ENCODE assay signal across 7 mouse cellular contexts in the genomic region with DNA sequence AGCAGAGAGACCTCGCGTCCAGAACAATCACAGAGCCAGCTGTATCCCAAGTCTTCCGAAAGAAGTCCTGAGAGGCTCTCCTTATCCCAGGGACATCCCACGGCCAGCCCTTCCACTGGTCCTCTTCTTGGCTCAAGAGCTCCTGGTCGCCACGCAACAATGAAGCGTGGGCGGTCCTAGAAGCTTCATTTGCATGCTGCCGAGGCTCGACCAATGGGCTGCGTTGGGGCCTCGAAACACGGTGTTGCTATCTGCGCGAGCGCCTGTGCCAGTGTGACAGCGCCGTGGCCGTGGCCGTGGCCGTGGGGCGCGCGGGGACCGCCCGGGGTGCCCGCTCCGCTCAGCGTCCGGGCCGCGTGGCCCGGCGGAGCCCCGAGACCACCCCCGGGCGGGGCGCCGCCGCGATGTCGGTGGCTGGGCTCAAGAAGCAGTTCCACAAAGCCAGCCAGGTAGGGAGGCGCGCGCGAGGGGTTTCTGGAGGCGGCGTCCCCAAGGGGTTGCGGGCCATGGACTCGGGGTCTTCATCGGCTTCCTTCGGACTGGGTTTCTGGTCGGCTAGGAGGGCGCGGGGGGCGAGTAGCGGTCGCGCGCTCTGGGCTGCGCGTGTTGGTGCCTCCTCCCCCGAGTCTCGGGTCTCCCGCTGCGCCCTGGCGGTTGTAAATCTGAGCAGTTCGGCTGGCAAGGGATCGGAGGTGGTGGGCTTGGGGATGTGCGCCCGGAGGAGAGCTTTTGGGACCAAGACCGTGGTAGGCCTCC. TPM values are rescaled to one million over a fixed set of nuclear protein-coding genes. Genes with fewer than 3 reads are reported as not detected.
A peak's percentile ranks its signal among the peaks of the same experiment; 100 is the strongest.
DNase-seq lines count a peak whose midpoint lies in the region; ATAC-seq and TF ChIP-seq lines count a peak whose summit lies in the region.

No protein-coding gene starts in this region.

- no peaks in the 10 kb centered on the region for H3K9me3 ChIP-seq in embryonic facial prominence, embryonic 13.5 days
- H3K9me3 ChIP-seq in midbrain, embryonic 11.5 days (ENCODE audit: control insufficient read depth, low read length) = no peaks in the 10 kb centered on the region

- 0 out of 2 replicates have a peak, but pooled peaks cover 5% of the 10 kb centered on the region for H3K27me3 ChIP-seq in embryonic facial prominence, embryonic 13.5 days
- peaks cover 3% of the 10 kb centered on the region for H3K27me3 ChIP-seq in kidney, adult 2 months (replicated peaks; ENCODE audit: control insufficient read depth, insufficient read depth, low read length)
- H3K27me3 ChIP-seq in midbrain, embryonic 11.5 days (ENCODE audit: control insufficient read depth, insufficient read depth, low read length) = no peaks in the 10 kb centered on the region
- peaks cover 4% of the 10 kb centered on the region; the same call in 1 of the 2 replicates for H3K27me3 ChIP-seq in small intestine, adult 2 months (ENCODE audit: control insufficient read depth, insufficient read depth, low read length)

- DNase-seq in brain, embryonic 14.5 days (ENCODE audit: low read depth) = peak; percentile 96
- DNase-seq in heart, adult 9 months (ENCODE audit: low spot score in 2 of 2) = peak; percentile 53 to 57
- DNase-seq in kidney, adult 2 months = peak; percentile 76
- peak; percentile 85 for DNase-seq in left cerebral cortex, postnatal 4 days
- DNase-seq in midbrain, embryonic 11.5 days (ENCODE audit: low spot score, missing footprints) = peak; percentile 95

- no peaks in the 10 kb centered on the region for H3K36me3 ChIP-seq in embryonic facial prominence, embryonic 13.5 days
- H3K36me3 ChIP-seq in kidney, adult 2 months (ENCODE audit: control insufficient read depth, insufficient read depth, low read length) = no peaks in the 10 kb centered on the region
- no peaks in the 10 kb centered on the region for H3K36me3 ChIP-seq in midbrain, embryonic 11.5 days (ENCODE audit: control insufficient read depth, insufficient read depth, low read length)
- no peaks in the 10 kb centered on the region for H3K36me3 ChIP-seq in small intestine, adult 2 months (ENCODE audit: control insufficient read depth, insufficient read depth, low read length)

- TF ChIP-seq CTCF in brain, embryonic 14.5 days (IDR thresholded peaks at IDR 0.05; ENCODE audit: borderline replicate concordance, extremely low read depth, insufficient read depth, insufficient read length) = 0 out of 2 replicates have a peak, but pooled peaks have one; percentile 2
- no peak for TF ChIP-seq CTCF in kidney, adult 2 months (conservative IDR thresholded peaks at IDR 0.05; ENCODE audit: insufficient read depth, insufficient read length, low read depth, low read length)
- no peak for TF ChIP-seq CTCF in small intestine, adult 2 months (IDR thresholded peaks at IDR 0.05; ENCODE audit: extremely low read depth, insufficient read length, insufficient replicate concordance, low read depth, low read length)

- H3K27ac ChIP-seq in embryonic facial prominence, embryonic 13.5 days = peak overlapping the region; percentile 33
- no peak overlapping the region for H3K27ac ChIP-seq in kidney, adult 2 months (ENCODE audit: insufficient read depth, low read depth, low read length)
- H3K27ac ChIP-seq in midbrain, embryonic 11.5 days (ENCODE audit: low read depth, low read length) = no peak overlapping the region
- H3K27ac ChIP-seq in small intestine, adult 2 months (ENCODE audit: insufficient read depth, low read depth, low read length) = no peak overlapping the region

- H3K4me2 ChIP-seq in embryonic facial prominence, embryonic 13.5 days = peak overlapping the region; percentile 89
- peak overlapping the region; percentile 92 for H3K4me2 ChIP-seq in midbrain, embryonic 11.5 days

- H3K4me3 ChIP-seq in embryonic facial prominence, embryonic 13.5 days = peak overlapping the region; percentile 72
- H3K4me3 ChIP-seq in kidney, adult 2 months (ENCODE audit: insufficient read depth, low read depth, low read length) = peak overlapping the region; percentile 22; the same call in 1 of the 2 replicates
- peak overlapping the region; percentile 72 for H3K4me3 ChIP-seq in midbrain, embryonic 11.5 days (ENCODE audit: low read depth, low read length)
- H3K4me3 ChIP-seq in small intestine, adult 2 months (ENCODE audit: low read depth, low read length) = peak overlapping the region; percentile 54

- intact Hi-C loops in left cerebral cortex, postnatal 4 days (cut with DNase I) = no loop called here

- peak overlapping the region; percentile 77 for H3K9ac ChIP-seq in embryonic facial prominence, embryonic 13.5 days
- peak overlapping the region; percentile 64 for H3K9ac ChIP-seq in midbrain, embryonic 11.5 days (ENCODE audit: low read length)

- peak; percentile 44; the same call in 1 of the 2 replicates for TF ChIP-seq POLR2A in brain, embryonic 14.5 days (IDR thresholded peaks at IDR 0.05; ENCODE audit: borderline replicate concordance, extremely low read depth, insufficient read depth, insufficient read length, poor library complexity, severe bottlenecking)
- no peak for TF ChIP-seq POLR2A in kidney, adult 2 months (IDR thresholded peaks at IDR 0.05; ENCODE audit: low read depth, low read length)
- no peak for TF ChIP-seq POLR2A in small intestine, adult 2 months (IDR thresholded peaks at IDR 0.05; ENCODE audit: low read depth, low read length)

- under 1% methylated on average over 71 of the region's 72 CpGs for WGBS in embryonic facial prominence, embryonic 13.5 days
- WGBS in kidney, adult 2 months = 1% methylated on average over 72 of the region's 72 CpGs
- under 1% methylated on average over 63 of the region's 72 CpGs for WGBS in midbrain, embryonic 11.5 days
- 3% methylated on average over 72 of the region's 72 CpGs for WGBS in small intestine, adult 2 months

- peak; percentile 90 for ATAC-seq in embryonic facial prominence, embryonic 13.5 days (ENCODE audit: insufficient number of reproducible peaks, insufficient read depth, low FRiP score, low TSS enrichment, low read depth)
- ATAC-seq in midbrain, embryonic 11.5 days (ENCODE audit: low FRiP score) = peak; percentile 99

- peaks cover 32% of the 10 kb centered on the region for H3K4me1 ChIP-seq in embryonic facial prominence, embryonic 13.5 days
- no peaks in the 10 kb centered on the region for H3K4me1 ChIP-seq in kidney, adult 2 months (ENCODE audit: control insufficient read depth, insufficient read depth, low read length)
- peaks cover 5% of the 10 kb centered on the region for H3K4me1 ChIP-seq in midbrain, embryonic 11.5 days (ENCODE audit: control insufficient read depth, insufficient read depth, low read length)
- H3K4me1 ChIP-seq in small intestine, adult 2 months (ENCODE audit: control insufficient read depth, insufficient read depth, insufficient read length, low read length) = no peaks in the 10 kb centered on the region

RNA-seq across cellular contexts. Expression of a gene that starts 1.1 kb away (rescaled TPM):
- polyA plus RNA-seq in brain, embryonic 14.5 days (2012; rRNA removed) = 28.3 and 37.9 TPM in 2 replicates
- polyA plus RNA-seq in embryonic facial prominence, embryonic 13.5 days (2015; fragmentation: Nextera tagmentation; extraction: Ambion mirVana) = 28.7 and 31.3 TPM in 2 replicates
- polyA plus RNA-seq in kidney, adult 2 months (2012; rRNA removed) = 0.26 and 0.36 TPM in 2 replicates
- total RNA-seq in left cerebral cortex, postnatal 4 days (2021) = 10 to 100 TPM; 64.2 to 67.2 TPM
- 15.8 and 16.4 TPM in 2 replicates for polyA plus RNA-seq in midbrain, embryonic 11.5 days (2014; fragmentation: Nextera tagmentation; extraction: Ambion mirVana)
- 0.15 and 0.30 TPM in 2 replicates for polyA plus RNA-seq in small intestine, adult 2 months (2012; rRNA removed)

Comparison
In these comparisons a context has a peak if more than half of its experiments do, and no peak if none do; other contexts are left out.
1. H3K4me3 ChIP-seq: peak in every context shown above with its lines; median percentile 72 in embryonic facial prominence, embryonic 13.5 days; 72 in midbrain, embryonic 11.5 days; 54 in small intestine, adult 2 months; 22 in kidney, adult 2 months.
2. RNA of a gene that starts 1.1 kb away (polyA plus RNA-seq): 28.3 to 37.9 TPM in brain, embryonic 14.5 days, 28.7 to 31.3 TPM in embryonic facial prominence, embryonic 13.5 days and 15.8 to 16.4 TPM in midbrain, embryonic 11.5 days; 0.26 to 0.36 TPM in kidney, adult 2 months and 0.15 to 0.30 TPM in small intestine, adult 2 months; every median in the first group is over 10 times any median in the second.
3. Peak in every context shown above with its lines, with median percentiles within 50 percentile points of each other: DNase-seq.